8 mouse cellular contexts compared by ENCODE assay signal in the genomic region with DNA sequence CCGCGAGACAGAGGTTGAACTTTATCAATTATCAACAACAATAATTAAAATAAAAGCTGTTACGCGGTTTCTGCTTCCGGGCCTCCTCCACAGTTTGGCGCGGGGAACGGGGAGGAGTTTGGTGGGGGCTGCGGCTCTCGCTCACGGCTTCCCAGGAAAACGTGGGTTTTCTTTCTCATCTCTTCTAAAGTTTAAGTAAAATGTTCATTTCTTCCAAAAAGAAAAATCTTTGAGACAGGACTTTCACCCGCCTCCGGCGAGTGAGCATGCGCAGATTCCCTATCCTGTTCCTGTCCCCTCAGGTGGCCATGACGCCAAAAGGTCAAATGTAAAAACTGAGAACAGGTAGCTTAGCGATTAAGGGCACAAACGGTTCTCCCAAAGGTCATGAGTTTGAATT. TPM values are rescaled to one million over a fixed set of nuclear protein-coding genes. Genes with fewer than 3 reads are reported as not detected.
"Had no signal": no experiment of that assay in that cellular context is flagged by ENCODE, and none has a peak within 500 bp of the region (broad histone marks: within the 10 kb centered on the region; RNA-seq: fewer than 3 reads in every experiment).

No protein-coding gene starts in this region.

RNA-seq across cellular contexts. Expression of a gene that starts 56.7 kb away (rescaled TPM):
- total RNA-seq: layer of hippocampus, adult 18-20 months; layer of hippocampus, postnatal 14 days; left cerebral cortex, adult 8-10 months; left cerebral cortex, postnatal 14 days; liver, adult 2 months; megakaryocyte progenitor cell, adult 5-6 weeks; megakaryocyte-erythroid progenitor cell, adult 5-6 weeks; midbrain, postnatal 0 days had no signal
